8 mouse cellular contexts compared by ENCODE assay signal in genomic region chr8:123858941-123859647, GRCm38 (mm10). TPM values are rescaled to one million over a fixed set of nuclear protein-coding genes. Genes with fewer than 3 reads are reported as not detected.
A peak's percentile ranks its signal among the peaks of the same experiment; 100 is the strongest.
DNase-seq lines count a peak whose midpoint lies in the region; ATAC-seq lines count a peak whose summit lies in the region.

No protein-coding gene starts in this region.

- H3K4me1 ChIP-seq in hindbrain, embryonic 11.5 days (replicated peaks; ENCODE audit: control insufficient read depth, insufficient read depth, low read length), result 0 out of 2 replicates have a peak, but pooled peaks cover 2% of the 10 kb centered on the region

- no peaks in the 10 kb centered on the region for H3K9me3 ChIP-seq in hindbrain, embryonic 11.5 days (ENCODE audit: control insufficient read depth, low read length)

- WGBS in hindbrain, embryonic 11.5 days, result under 1% methylated on average over 76 of the region's 79 CpGs

- peak overlapping the region; percentile 68 for H3K27ac ChIP-seq in hindbrain, embryonic 11.5 days (ENCODE audit: low read depth, low read length)

- H3K27me3 ChIP-seq in hindbrain, embryonic 11.5 days (ENCODE audit: control insufficient read depth, insufficient read depth, low read length), result peaks cover 11% of the 10 kb centered on the region; the same call in 1 of the 2 replicates

- H3K4me3 ChIP-seq in hindbrain, embryonic 11.5 days (ENCODE audit: low read depth, low read length), result peak overlapping the region; percentile 94

- H3K4me2 ChIP-seq in hindbrain, embryonic 11.5 days (replicated peaks; ENCODE audit: low read depth, low read length), result peak overlapping the region; percentile 96

- ATAC-seq in hindbrain, embryonic 11.5 days (ENCODE audit: low FRiP score), result peak; percentile 96

- H3K9ac ChIP-seq in hindbrain, embryonic 11.5 days (ENCODE audit: low read depth, low read length), result peak overlapping the region; percentile 80

- H3K36me3 ChIP-seq in hindbrain, embryonic 11.5 days (ENCODE audit: control insufficient read depth, insufficient read depth, low read length), result no peaks in the 10 kb centered on the region

- peak; percentile 97 for DNase-seq in Muller cell, postnatal 12 days (ENCODE audit: inconsistent ontology term)
- peak; percentile 96 for DNase-seq in cerebellum, adult 9-11 months
- DNase-seq in frontal cortex, adult 2 months (ENCODE audit: extremely low spot score in 1 of 2, low spot score in 1 of 2), result peak; percentile 78 to 91
- DNase-seq in hindbrain, embryonic 11.5 days (ENCODE audit: low spot score), result peak; percentile 95
- DNase-seq in layer of hippocampus, postnatal 10 days (ENCODE audit: low spot score in 2 of 2), result peak; percentile 85 to 93
- peak; percentile 93 for DNase-seq in lung, postnatal 10 days
- DNase-seq in ovary, postnatal 36 days (ENCODE audit: low spot score), result peak; percentile 92
- DNase-seq in thymus, postnatal 25 days, result peak; percentile 95

RNA-seq across cellular contexts. Expression of gene Ccsap, which starts 0.9 kb away (rescaled TPM):
- polyA plus RNA-seq in frontal cortex, adult 2 months (2012; rRNA removed), result 59.0 and 63.9 TPM in 2 replicates
- polyA plus RNA-seq in hindbrain, embryonic 11.5 days (2014; fragmentation: Nextera tagmentation; extraction: Ambion mirVana), result 6.8 and 7.1 TPM in 2 replicates
- total RNA-seq in layer of hippocampus, postnatal 10 days (2021), result 10 to 100 TPM; 49.0 to 49.8 TPM

RNA-seq across cellular contexts. Expression of gene Acta1, which starts 35.5 kb away (rescaled TPM):
- 20.1 and 24.7 TPM in 2 replicates for polyA plus RNA-seq in frontal cortex, adult 2 months (2012; rRNA removed)
- polyA plus RNA-seq in hindbrain, embryonic 11.5 days (2014; fragmentation: Nextera tagmentation; extraction: Ambion mirVana), result 5.2 and 10.6 TPM in 2 replicates
- total RNA-seq in layer of hippocampus, postnatal 10 days (2021), result 1 to 10 TPM; 5.9 to 6.0 TPM

RNA-seq across cellular contexts. Expression of gene Rab4a, which starts 53.3 kb away (rescaled TPM):
- 67.3 and 73.3 TPM in 2 replicates for polyA plus RNA-seq in frontal cortex, adult 2 months (2012; rRNA removed)
- 64.3 and 68.7 TPM in 2 replicates for polyA plus RNA-seq in hindbrain, embryonic 11.5 days (2014; fragmentation: Nextera tagmentation; extraction: Ambion mirVana)
- 10 to 100 TPM; 49.2 to 52.3 TPM for total RNA-seq in layer of hippocampus, postnatal 10 days (2021)

Comparison
In these comparisons a context has a peak if more than half of its experiments do, and no peak if none do; other contexts are left out.
1. Peak in every context shown above with its lines: DNase-seq, ATAC-seq, H3K4me3 ChIP-seq and H3K27ac ChIP-seq.